Mouse (Mus musculus): ENCODE data around the gene Myb. TPM values are rescaled to one million over a fixed set of nuclear protein-coding genes. Genes with fewer than 3 reads are reported as not detected.

Myb gene
- total and polyA plus RNA-seq, 3 experiments, result 11.1 to 24.0 (median 19.1) TPM

DNA sequence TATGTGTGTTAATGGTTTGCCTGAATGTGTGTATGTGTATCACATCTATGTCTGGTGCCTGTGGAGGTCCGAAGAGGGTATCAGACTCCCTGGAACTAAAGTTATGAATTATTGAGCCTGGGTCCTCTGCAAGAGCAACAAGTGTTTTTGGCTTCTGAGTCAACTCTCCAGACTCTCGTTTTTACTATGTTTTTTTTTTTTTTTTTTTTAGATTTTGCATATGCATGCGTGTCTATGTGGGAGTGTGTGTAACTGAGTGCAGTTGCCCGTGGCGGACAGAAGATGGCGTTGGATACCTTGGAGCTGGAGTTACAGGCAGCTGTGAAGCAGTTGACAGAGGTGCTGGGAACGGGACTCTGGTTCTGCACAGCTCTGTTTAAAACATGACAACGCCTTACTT lies 7.7 kb upstream of the Myb start:
- peaks cover 0 to 5% of the 10 kb centered on the region in 2 experiments; a peak in 2 of 4 replicates for H3K4me1 ChIP-seq (ENCODE audit: control insufficient read depth in 1 of 2, insufficient read depth in 2 of 2)
- peaks cover 7% of the 10 kb centered on the region for H3K9me3 ChIP-seq (replicated peaks; ENCODE audit: low read length)
- no peak for TF ChIP-seq USF2 (conservative IDR thresholded peaks at IDR 0.05; ENCODE audit: low read depth, low read length)
- no peak for TF ChIP-seq GABPA (IDR thresholded peaks at IDR 0.05; ENCODE audit: insufficient replicate concordance, low read depth, low read length)
- peak in 1 of 2 experiments; percentile 12; a peak in 2 of 4 replicates for TF ChIP-seq CTCF (conservative IDR thresholded peaks at IDR 0.05 in 1 of 2, IDR thresholded peaks at IDR 0.05 in 1 of 2; ENCODE audit: low read depth in 2 of 2, low read length in 2 of 2)
- TF ChIP-seq NELFE (IDR thresholded peaks at IDR 0.05; ENCODE audit: low read depth, low read length), result no peak
- no peak for TF ChIP-seq ELF1 (IDR thresholded peaks at IDR 0.05; ENCODE audit: low read depth, low read length)
- no peak for TF ChIP-seq TBP (conservative IDR thresholded peaks at IDR 0.05; ENCODE audit: low read depth, low read length)
- no peak for TF ChIP-seq CHD2 (IDR thresholded peaks at IDR 0.05; ENCODE audit: low read length)
- peak; percentile 77 for TF ChIP-seq ZNF384 (IDR thresholded peaks at IDR 0.05; ENCODE audit: low read depth, low read length)
- TF ChIP-seq MAFK (IDR thresholded peaks at IDR 0.05; ENCODE audit: insufficient replicate concordance, low read length), result no peak
- TF ChIP-seq SMC3 (IDR thresholded peaks at IDR 0.05; ENCODE audit: low read depth, low read length), result peak; percentile 5; the same call in 1 of the 2 replicates
- TF ChIP-seq EP300 (IDR thresholded peaks at IDR 0.05; ENCODE audit: low read length), result no peak
- H3K27me3 ChIP-seq (replicated peaks), result no peaks in the 10 kb centered on the region
- no peaks in the 10 kb centered on the region for H3K79me2 ChIP-seq (replicated peaks; ENCODE audit: control insufficient read depth, extremely low read depth, insufficient read depth, poor library complexity, severe bottlenecking)
- no peak overlapping the region for H3K9ac ChIP-seq (ENCODE audit: insufficient read depth, low read depth)
- in situ Hi-C loops (cut with MboI; ENCODE audit: low pct_ligation_motif_present, low pct_unique_long_range_greater_than_20kb, low sequenced_read_pairs), result no loop called here
- H3K36me3 ChIP-seq (replicated peaks in 1 of 2; ENCODE audit: control insufficient read depth in 1 of 2, insufficient read depth in 1 of 2, low read length in 1 of 2), result no peaks in the 10 kb centered on the region
- dilution Hi-C loops (cut with MboI; ENCODE audit: extremely low pct_ligation_motif_present, extremely low pct_unique_long_range_greater_than_20kb, low sequenced_read_pairs), result no loop called here
- no peak overlapping the region for H3K27ac ChIP-seq (ENCODE audit: insufficient read depth, low read depth)
- no peak overlapping the region for H3K4me3 ChIP-seq (replicated peaks in 1 of 3; ENCODE audit: low read depth in 2 of 3, low read length in 2 of 3, poor library complexity in 1 of 3)
- no peak overlapping the region for H3K4me2 ChIP-seq (ENCODE audit: insufficient read depth, low read depth, poor library complexity, severe bottlenecking)
- no peak for DNase-seq (ENCODE audit: extremely low read depth)

GRCm38 (mm10) chr10:21167842-21168241 lies 7.1 kb upstream of the Myb start:
- in situ Hi-C loops (cut with MboI; ENCODE audit: low pct_ligation_motif_present, low pct_unique_long_range_greater_than_20kb, low sequenced_read_pairs) (no loop called here), dilution Hi-C loops (cut with MboI; ENCODE audit: extremely low pct_ligation_motif_present, extremely low pct_unique_long_range_greater_than_20kb, low sequenced_read_pairs) (no loop called here)
- no peak for DNase-seq (ENCODE audit: extremely low read depth)
- no peak overlapping the region for H3K9ac ChIP-seq (ENCODE audit: insufficient read depth, low read depth)
- TF ChIP-seq SMC3 (IDR thresholded peaks at IDR 0.05; ENCODE audit: low read depth, low read length) (no peak), MAZ (IDR thresholded peaks at IDR 0.05; ENCODE audit: low read depth, low read length) (no peak), IRF4 (IDR thresholded peaks at IDR 0.05; ENCODE audit: low read depth, low read length) (no peak), EP300 (IDR thresholded peaks at IDR 0.05; ENCODE audit: low read length) (no peak), CHD2 (IDR thresholded peaks at IDR 0.05; ENCODE audit: low read length) (no peak), ETS1 (conservative IDR thresholded peaks at IDR 0.05; ENCODE audit: low read depth, low read length) (no peak), ZNF384 (IDR thresholded peaks at IDR 0.05; ENCODE audit: low read depth, low read length) (no peak), MAX (IDR thresholded peaks at IDR 0.05; ENCODE audit: low read length) (no peak), RCOR1 (conservative IDR thresholded peaks at IDR 0.05; ENCODE audit: low read depth, low read length) (no peak)
- no peak overlapping the region for H3K4me2 ChIP-seq (ENCODE audit: insufficient read depth, low read depth, poor library complexity, severe bottlenecking)
- H3K27ac ChIP-seq (ENCODE audit: insufficient read depth, low read depth), result no peak overlapping the region
- H3K36me3 ChIP-seq (replicated peaks in 1 of 2; ENCODE audit: control insufficient read depth in 1 of 2, insufficient read depth in 1 of 2, low read length in 1 of 2), result no peaks in the 10 kb centered on the region
- H3K79me2 ChIP-seq (replicated peaks; ENCODE audit: control insufficient read depth, extremely low read depth, insufficient read depth, poor library complexity, severe bottlenecking), result no peaks in the 10 kb centered on the region
- peaks cover 0 to 5% of the 10 kb centered on the region in 2 experiments; a peak in 2 of 4 replicates for H3K4me1 ChIP-seq (ENCODE audit: control insufficient read depth in 1 of 2, insufficient read depth in 2 of 2)
- H3K4me3 ChIP-seq (replicated peaks in 1 of 3; ENCODE audit: low read depth in 2 of 3, low read length in 2 of 3, poor library complexity in 1 of 3), result no peak overlapping the region
- no peaks in the 10 kb centered on the region for H3K27me3 ChIP-seq (replicated peaks)
- peaks cover 7% of the 10 kb centered on the region for H3K9me3 ChIP-seq (replicated peaks; ENCODE audit: low read length)
